Mouse (Mus musculus) liver, adult 2 months (tissue): ENCODE data around the gene Psmc3ip.

ENCODE experiments used
- CTCF ChIP-seq: fragments of 200-500 bp; IDR thresholded peaks from 2 replicates; pipeline ENCODE4 v1.5.1; 2011; ENCODE audit warnings: low read depth, low read length, control low read depth
- POLR2A ChIP-seq: fragments of 200-500 bp; IDR thresholded peaks from 2 replicates; pipeline ENCODE4 v1.6.1; 2011; ENCODE audit warnings: low read length, control low read depth; ENCODE audit not compliant: insufficient read depth; ENCODE audit errors: extremely low read depth

DNA sequence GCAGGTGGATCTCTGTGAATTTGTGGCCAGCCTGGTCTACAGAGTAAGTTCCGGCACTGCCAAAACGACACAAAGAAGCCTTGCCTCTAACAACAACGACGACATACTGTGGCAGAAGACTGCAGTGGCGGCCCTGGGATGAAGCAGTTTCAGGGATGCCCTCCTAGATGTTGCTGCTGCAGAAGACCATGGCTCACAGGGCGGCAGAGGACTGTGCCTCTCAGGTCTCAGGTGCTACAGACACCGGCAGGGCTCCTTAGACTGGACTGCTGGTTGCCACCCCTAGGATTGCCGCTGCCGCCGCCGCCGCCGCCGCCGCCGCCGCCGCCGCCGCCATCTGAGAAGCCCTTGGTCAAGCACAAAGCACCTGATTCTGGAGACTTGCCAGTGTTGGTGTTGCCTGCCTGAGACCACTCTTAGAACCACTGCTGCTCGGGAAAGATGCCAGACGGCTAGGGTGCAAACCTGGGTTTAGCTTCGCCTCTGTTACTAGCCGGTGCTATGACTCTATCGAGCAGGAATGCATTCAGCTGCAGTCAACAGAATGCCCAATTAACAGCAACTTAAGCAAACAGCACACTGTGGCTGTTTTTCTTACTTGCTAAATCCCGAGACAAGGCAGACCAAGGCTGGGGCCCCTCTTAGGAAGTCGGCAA is 45.1 kb upstream of the Psmc3ip start:
- no peak for TF ChIP-seq CTCF
- TF ChIP-seq POLR2A: no peak
